Mouse (Mus musculus): ENCODE results near the gene Arid1a. TPM values are rescaled to one million over a fixed set of nuclear protein-coding genes. Genes with fewer than 3 reads are reported as not detected.

Arid1a gene
- polyA plus RNA-seq, 1 experiment from 2014 or later = 26.9 TPM

- peak overlapping the region; percentile 94 for H3K4me2 ChIP-seq
- H3K27me3 ChIP-seq (replicated peaks) = no peaks in the 10 kb centered on the region
- peak overlapping the region; percentile 96 for H3K4me3 ChIP-seq (replicated peaks)
- no peaks in the 10 kb centered on the region for H3K9me3 ChIP-seq (replicated peaks)
- WGBS = 9% methylated on average over 10 of the region's 10 CpGs
- peak overlapping the region; percentile 70 for H3K9ac ChIP-seq (replicated peaks)
- H3K36me3 ChIP-seq = no peaks in the 10 kb centered on the region
- peaks cover 30% of the 10 kb centered on the region for H3K4me1 ChIP-seq
- H3K27ac ChIP-seq (replicated peaks) = peak overlapping the region; percentile 100
- ATAC-seq (ENCODE audit: low FRiP score) = no peak
Observed at GRCm38 (mm10) chr4:133754871-133755765, 1.5 kb downstream of the Arid1a start.

GRCm38 (mm10) chr4:133754238-133754637 is 2.3 kb downstream of the Arid1a start:
- WGBS = under 1% methylated on average over 42 of the region's 50 CpGs
- H3K4me1 ChIP-seq = peaks cover 39% of the 10 kb centered on the region
- H3K36me3 ChIP-seq = no peaks in the 10 kb centered on the region
- H3K4me3 ChIP-seq (replicated peaks) = peak overlapping the region; percentile 96
- peak; percentile 84 for ATAC-seq (ENCODE audit: low FRiP score)
- H3K4me2 ChIP-seq = peak overlapping the region; percentile 94
- H3K9me3 ChIP-seq (replicated peaks) = no peaks in the 10 kb centered on the region
- no peaks in the 10 kb centered on the region for H3K27me3 ChIP-seq (replicated peaks)
- peak overlapping the region; percentile 100 for H3K27ac ChIP-seq (replicated peaks)
- H3K9ac ChIP-seq (replicated peaks) = peak overlapping the region; percentile 100

- under 1% methylated on average over 36 of the region's 99 CpGs for WGBS
- H3K36me3 ChIP-seq = no peaks in the 10 kb centered on the region
- peak overlapping the region; percentile 94 for H3K4me2 ChIP-seq
- H3K9me3 ChIP-seq (replicated peaks) = no peaks in the 10 kb centered on the region
- peak overlapping the region; percentile 100 for H3K27ac ChIP-seq (replicated peaks)
- H3K9ac ChIP-seq (replicated peaks) = peak overlapping the region; percentile 100
- no peaks in the 10 kb centered on the region for H3K27me3 ChIP-seq (replicated peaks)
- H3K4me1 ChIP-seq = peaks cover 45% of the 10 kb centered on the region
- ATAC-seq (ENCODE audit: low FRiP score) = peak; percentile 70
- peak overlapping the region; percentile 96 for H3K4me3 ChIP-seq (replicated peaks)
Observed at GRCm38 (mm10) chr4:133753375-133754190, 3.0 kb downstream of the Arid1a start.

- Histone ChIP-seq H3K27ac (replicated peaks) (peak overlapping the region; percentile 100), H3K27me3 (replicated peaks) (no peaks in the 10 kb centered on the region), H3K4me2 (peak overlapping the region; percentile 94), H3K9me3 (replicated peaks) (no peaks in the 10 kb centered on the region), H3K9ac (replicated peaks) (peak overlapping the region; percentile 100), H3K4me1 (peaks cover 54% of the 10 kb centered on the region), H3K36me3 (no peaks in the 10 kb centered on the region), H3K4me3 (replicated peaks) (peak overlapping the region; percentile 96)
- WGBS = under 1% methylated on average over 86 of the region's 121 CpGs
- ATAC-seq (ENCODE audit: low FRiP score) = no peak
Observed at GRCm38 (mm10) chr4:133752449-133753374, 3.9 kb downstream of the Arid1a start.

GRCm38 (mm10) chr4:133751521-133752448 is 4.8 kb downstream of the Arid1a start:
- Histone ChIP-seq H3K27me3 (replicated peaks) (no peaks in the 10 kb centered on the region), H3K9ac (replicated peaks) (peak overlapping the region; percentile 100), H3K4me2 (peak overlapping the region; percentile 94), H3K4me3 (replicated peaks) (peak overlapping the region; percentile 96), H3K4me1 (peaks cover 61% of the 10 kb centered on the region), H3K9me3 (replicated peaks) (no peaks in the 10 kb centered on the region), H3K36me3 (no peaks in the 10 kb centered on the region), H3K27ac (replicated peaks) (peak overlapping the region; percentile 100)
- WGBS = 0% methylated on average over 29 of the region's 31 CpGs
- no peak for ATAC-seq (ENCODE audit: low FRiP score)

DNA sequence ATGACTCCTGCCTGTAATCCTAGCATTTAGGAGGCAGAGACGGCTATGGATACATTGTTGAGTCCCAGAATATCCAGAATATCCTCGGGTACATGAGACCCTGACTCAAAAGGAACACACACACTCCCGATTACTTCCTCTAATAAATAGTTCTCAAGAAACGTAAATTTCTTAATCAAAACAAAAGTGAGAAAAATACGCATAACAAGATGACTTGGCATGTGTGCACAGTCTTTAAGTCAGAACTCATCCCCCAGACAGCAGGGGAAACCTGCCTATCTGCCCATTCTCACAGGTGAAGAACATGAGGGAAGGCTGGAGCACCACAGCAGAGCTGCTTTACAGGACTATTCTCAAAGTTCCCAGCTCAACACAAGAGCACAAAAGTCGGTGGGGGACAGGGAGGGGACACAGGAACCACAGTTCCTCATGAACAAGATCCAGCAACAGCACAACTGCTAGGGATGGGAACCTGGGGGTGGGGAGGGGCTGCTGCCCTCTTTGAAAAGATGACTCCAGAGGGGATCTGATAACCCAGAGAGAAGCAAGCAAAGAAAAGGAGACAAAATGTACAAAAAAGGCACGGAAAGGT is 6.3 kb downstream of the Arid1a start:
- H3K27ac ChIP-seq (replicated peaks) = no peak overlapping the region

GRCm38 (mm10) chr4:133735282-133735681 is 21.3 kb downstream of the Arid1a start:
- Histone ChIP-seq H3K9ac (replicated peaks) (no peak overlapping the region), H3K4me3 (replicated peaks) (no peak overlapping the region), H3K27me3 (replicated peaks) (no peaks in the 10 kb centered on the region), H3K36me3 (peaks cover 8% of the 10 kb centered on the region; the same call in 1 of the 2 replicates), H3K27ac (replicated peaks) (no peak overlapping the region), H3K4me1 (peaks cover 67% of the 10 kb centered on the region), H3K4me2 (no peak overlapping the region), H3K9me3 (replicated peaks) (no peaks in the 10 kb centered on the region)
- ATAC-seq (ENCODE audit: low FRiP score) = no peak
- WGBS = 84% methylated on average over 3 of the region's 3 CpGs

More for the DNA sequence above, 6.3 kb downstream of the Arid1a start:
- peaks cover 59% of the 10 kb centered on the region for H3K4me1 ChIP-seq
- no peak for ATAC-seq (ENCODE audit: low FRiP score)
- H3K4me2 ChIP-seq = peak overlapping the region; percentile 94
- H3K9me3 ChIP-seq (replicated peaks) = no peaks in the 10 kb centered on the region
- H3K36me3 ChIP-seq = no peaks in the 10 kb centered on the region
- no peaks in the 10 kb centered on the region for H3K27me3 ChIP-seq (replicated peaks)
- peak overlapping the region; percentile 100 for H3K9ac ChIP-seq (replicated peaks)
- 41% methylated on average over 7 of the region's 7 CpGs for WGBS
- peak overlapping the region; percentile 96 for H3K4me3 ChIP-seq (replicated peaks)

DNA sequence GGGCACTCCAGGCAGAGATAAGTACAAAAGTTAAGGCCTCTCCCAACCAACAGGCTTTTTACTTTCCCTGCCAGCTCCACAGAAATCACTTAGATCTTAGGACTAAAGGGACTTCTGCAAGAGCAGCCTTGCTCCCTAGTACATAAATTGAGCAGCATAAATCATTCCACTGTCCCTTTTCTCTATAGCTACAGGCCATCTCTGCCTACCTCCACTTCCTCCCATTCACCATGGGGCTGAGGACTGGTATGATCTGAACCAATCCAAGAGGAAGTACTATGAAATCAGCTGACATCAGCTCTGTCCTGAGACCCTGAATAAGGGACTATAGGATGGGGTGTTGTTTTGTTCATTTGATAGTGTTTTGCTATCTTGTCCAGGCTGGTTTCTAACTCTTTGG is 26.4 kb downstream of the Arid1a start:
- no peaks in the 10 kb centered on the region for H3K27me3 ChIP-seq (replicated peaks)
- H3K27ac ChIP-seq (replicated peaks) = peak overlapping the region; percentile 82
- H3K36me3 ChIP-seq = no peaks in the 10 kb centered on the region
- peak overlapping the region; percentile 33; the same call in 1 of the 2 replicates for H3K9ac ChIP-seq (replicated peaks)
- peaks cover 88% of the 10 kb centered on the region for H3K4me1 ChIP-seq
- peak overlapping the region; percentile 18 for H3K4me3 ChIP-seq (replicated peaks)
- H3K4me2 ChIP-seq = peak overlapping the region; percentile 53
- H3K9me3 ChIP-seq (replicated peaks) = no peaks in the 10 kb centered on the region
- ATAC-seq (ENCODE audit: low FRiP score) = peak; percentile 31; the same call in 1 of the 2 replicates

GRCm38 (mm10) chr4:133729541-133730093 is 27.0 kb downstream of the Arid1a start:
- Histone ChIP-seq H3K9ac (replicated peaks) (no peak overlapping the region), H3K4me3 (replicated peaks) (peak overlapping the region; percentile 18), H3K9me3 (replicated peaks) (no peaks in the 10 kb centered on the region), H3K27ac (replicated peaks) (peak overlapping the region; percentile 82), H3K4me1 (peaks cover 89% of the 10 kb centered on the region), H3K4me2 (peak overlapping the region; percentile 53), H3K27me3 (replicated peaks) (no peaks in the 10 kb centered on the region), H3K36me3 (no peaks in the 10 kb centered on the region)
- 0% methylated on average over 16 of the region's 16 CpGs for WGBS
- peak; percentile 86 for ATAC-seq (ENCODE audit: low FRiP score)

DNA sequence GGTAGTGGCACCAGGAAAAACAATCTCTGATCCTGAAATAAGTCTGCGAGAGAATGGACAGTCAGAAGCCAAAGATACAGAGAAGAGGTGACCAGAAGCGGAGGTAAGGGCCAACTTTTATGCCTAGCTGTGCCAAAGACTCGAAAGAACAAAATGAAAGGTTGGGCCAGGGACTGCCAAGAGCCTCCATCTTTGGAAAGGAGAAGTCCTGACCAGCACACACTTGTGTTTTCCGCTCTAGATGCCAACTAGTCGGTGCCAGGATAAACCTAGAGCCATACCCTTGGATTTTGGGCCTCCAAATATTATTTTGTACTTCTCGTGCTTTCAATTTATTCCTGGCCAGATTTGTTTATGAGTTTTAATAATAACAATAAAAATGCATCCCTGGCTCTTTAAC is 27.6 kb downstream of the Arid1a start:
- no peaks in the 10 kb centered on the region for H3K36me3 ChIP-seq
- H3K27ac ChIP-seq (replicated peaks) = peak overlapping the region; percentile 82
- no peak overlapping the region for H3K4me3 ChIP-seq (replicated peaks)
- H3K4me1 ChIP-seq = peaks cover 87% of the 10 kb centered on the region
- 41% methylated on average over 6 of the region's 6 CpGs for WGBS
- no peak for ATAC-seq (ENCODE audit: low FRiP score)
- peak overlapping the region; percentile 53 for H3K4me2 ChIP-seq
- no peaks in the 10 kb centered on the region for H3K9me3 ChIP-seq (replicated peaks)
- no peak overlapping the region for H3K9ac ChIP-seq (replicated peaks)
- no peaks in the 10 kb centered on the region for H3K27me3 ChIP-seq (replicated peaks)

Measured in neural tube, embryonic 15.5 days (tissue).